Mouse (Mus musculus) gonadal fat pad, adult 2 months (tissue): Measurements from ENCODE around the gene Setd3. TPM values are rescaled to one million over a fixed set of nuclear protein-coding genes. Genes with fewer than 3 reads are reported as not detected.

Experiments used
- DNase-seq: peaks from one replicate; pipeline ENCODE4 v3.0.0-alpha.2; 2012; ENCODE audit warnings: low read depth
- polyA plus RNA-seq: library from polyadenylated mRNA; depleted of rRNA; stranded (reverse); fragments of >200 nt; gene quantifications from 2 replicates; pipeline ENCODE4 v1.2.3, GENCODE M21; 2012; rRNA removed

Gene Setd3
- polyA plus RNA-seq, 1 experiment = 38.3 TPM

- DNase-seq = no peak
These were observed 106.2 kb downstream of the Setd3 start for GRCm38 (mm10) chr12:108072907-108073306.

DNA sequence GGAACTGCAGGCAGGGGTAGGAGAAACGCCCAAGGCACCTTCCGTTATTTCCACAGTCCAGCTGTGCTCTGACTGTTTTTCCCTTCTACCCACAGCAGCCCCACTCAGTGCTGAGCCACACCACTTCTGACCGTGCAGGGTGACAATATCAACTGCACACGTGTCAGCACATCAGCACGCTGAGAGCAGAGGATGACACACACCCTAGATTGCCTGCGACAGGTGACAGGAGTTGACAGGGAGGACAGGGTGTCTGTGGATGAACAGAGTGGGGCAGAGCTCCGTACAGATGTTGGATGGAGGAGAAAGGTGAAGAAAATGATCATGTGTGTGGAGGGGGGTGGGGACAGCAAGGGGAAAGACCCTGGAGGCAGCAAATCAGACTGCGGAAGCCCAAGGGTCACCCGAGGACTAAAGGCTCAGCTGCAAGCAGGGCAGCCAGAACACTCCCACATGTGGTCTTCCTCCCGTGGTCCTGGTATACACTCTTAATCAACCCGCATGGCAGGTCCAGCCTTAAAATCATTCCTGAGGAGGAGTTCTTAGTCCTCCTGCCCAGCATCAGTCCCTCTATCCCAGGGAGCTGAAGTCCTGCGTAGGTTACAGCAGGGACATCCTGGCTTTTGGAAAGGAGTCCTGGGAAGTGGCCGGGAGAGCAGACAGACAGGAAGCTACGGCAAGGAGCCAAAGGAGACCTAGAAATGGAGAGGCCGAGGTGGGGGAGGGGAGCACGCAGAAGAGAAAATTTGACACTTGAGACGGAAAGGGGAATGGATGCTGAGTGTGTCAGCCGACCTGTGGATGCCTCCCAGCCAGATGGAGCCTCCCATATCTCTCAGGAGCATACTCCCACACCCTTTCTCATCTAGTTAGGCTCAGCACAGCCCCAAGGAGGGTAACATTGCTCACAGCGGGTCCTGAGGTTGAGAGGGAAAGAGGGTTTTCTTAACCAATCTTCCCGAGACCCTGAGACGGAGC lies 108.1 kb downstream of the Setd3 start:
- no peak for DNase-seq

DNA sequence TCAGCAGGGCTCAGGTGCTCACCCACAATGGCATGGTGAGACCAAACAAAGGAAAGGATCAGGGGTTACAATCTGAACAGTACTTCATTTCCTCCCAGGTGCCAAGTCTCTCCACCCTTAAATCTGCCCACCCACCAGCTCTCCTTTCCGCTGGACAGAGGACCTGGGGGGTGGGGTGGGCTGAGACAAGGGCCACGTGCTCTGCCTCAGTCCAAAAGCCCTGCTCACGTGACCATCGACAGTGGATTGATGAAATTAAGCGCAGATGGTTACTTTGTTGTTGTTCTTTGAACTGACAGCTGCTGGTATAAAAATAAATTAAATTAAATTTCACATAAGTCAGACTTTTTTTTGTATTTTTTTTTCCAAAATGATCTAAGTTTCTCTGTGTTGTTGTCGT lies 109.6 kb downstream of the Setd3 start:
- no peak for DNase-seq

DNA sequence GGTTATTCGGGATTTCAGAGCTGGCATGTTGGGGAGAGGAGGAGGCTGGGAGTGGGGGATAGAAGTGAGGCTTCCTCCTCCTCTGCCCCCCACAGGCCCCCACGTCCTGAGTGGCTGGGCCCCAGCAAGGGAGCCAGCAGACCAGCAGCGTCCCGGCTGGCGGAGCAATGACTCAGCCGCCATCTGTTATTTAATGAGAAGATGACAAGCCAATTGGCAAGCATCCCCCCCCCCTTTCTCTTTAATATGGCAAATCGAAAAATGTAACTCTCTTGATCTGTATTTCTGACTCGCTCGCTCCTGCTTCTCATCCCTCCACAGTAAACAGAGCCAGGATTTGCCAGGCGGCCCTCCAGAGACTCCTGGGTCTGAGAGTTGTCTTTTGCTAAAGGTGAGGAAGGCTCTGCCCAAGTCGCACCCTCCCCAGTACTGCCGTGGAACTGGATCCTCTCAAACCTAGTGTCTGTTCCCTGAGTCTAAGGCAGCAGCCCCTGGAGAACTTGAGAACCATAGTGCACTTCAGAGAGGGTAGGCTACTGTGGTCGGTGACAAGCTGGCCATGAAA lies 111.2 kb downstream of the Setd3 start:
- no peak for DNase-seq

DNA sequence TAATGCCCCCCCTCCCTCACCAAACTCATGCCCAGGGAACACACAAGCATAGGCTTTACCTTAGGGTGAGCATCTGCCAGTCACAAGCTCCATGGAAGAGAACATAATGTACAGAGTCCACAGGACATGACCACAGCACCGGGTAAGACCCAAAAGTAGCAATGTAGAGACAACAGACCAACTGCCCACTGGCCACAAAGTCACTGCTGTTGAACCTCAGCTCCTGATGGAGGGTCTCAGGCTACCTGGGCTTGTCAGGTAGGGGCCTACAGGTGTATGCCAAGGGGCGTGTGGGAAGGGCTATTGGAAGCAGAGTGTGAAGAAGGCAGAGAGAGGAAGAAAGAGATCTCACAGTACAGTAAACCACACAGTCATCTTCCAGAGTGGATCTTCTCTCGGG lies 111.9 kb downstream of the Setd3 start:
- DNase-seq = no peak

DNA sequence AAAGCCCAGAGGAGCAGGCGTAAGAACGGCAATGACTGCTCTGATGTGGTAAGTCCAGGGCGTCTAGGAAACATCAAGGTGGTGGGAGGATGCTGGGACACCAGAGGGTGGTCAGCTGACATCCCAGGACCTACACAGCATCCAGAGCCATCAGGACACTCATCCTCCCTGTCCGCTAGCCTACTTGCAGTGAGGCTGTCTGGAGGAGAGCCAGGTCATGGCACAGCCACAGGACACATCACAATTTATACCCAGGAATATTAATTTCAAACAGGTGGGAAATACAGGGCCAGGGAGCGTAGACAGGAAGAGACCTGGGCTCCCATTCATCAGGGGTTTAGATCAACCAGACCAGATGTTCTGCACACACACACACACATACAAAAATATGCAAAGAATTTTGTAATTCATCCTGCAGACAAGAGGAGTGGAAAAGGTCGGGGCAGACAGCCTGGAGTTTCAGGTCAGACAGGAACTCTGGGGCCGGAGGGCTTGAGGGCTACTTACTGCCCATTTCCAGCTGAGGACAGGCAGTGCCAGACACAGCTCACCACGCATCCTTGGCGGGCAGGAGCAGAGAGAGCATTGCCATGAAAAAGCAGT lies 114.6 kb downstream of the Setd3 start:
- no peak for DNase-seq

DNA sequence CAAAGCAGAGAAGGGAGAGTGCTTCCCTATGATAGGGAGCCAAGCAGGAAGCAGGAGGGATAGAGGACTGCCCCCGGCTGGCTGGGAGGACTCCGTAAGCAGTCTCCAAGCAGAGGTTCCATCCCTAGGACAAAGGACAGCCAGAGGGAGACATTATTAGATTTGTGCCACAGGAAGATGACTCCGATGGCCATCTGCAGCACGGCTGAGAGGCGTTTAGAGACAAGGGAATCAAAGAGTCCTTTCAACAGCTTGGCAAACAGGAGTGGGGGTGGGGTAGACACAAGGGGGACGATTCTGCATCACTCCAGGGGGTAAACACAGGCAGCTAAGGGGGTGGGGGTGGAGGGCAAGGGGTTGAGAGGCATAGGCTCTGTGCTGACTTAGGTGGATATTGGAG lies 115.1 kb downstream of the Setd3 start:
- DNase-seq = no peak

GRCm38 (mm10) chr12:108062137-108062536 lies 117.0 kb downstream of the Setd3 start:
- no peak for DNase-seq

DNA sequence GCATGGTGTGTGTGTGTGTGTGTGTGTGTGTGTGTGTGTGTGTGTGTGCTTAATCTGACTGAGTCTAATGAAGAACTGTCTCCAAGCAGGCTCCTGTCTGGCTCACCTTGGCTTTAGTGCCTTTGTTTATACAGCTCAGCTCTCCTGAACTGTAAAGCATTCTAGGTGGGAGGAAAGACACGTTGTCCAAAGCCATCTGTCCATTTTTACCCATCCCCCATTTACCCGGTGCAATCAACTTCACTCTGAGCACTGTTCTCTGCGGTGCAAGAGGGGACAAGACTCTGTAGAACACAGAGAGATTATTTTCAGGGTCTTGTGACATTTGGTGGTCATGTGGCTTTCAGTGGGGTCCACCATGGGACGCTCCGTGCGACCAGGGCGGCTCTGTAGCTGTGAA lies 117.5 kb downstream of the Setd3 start:
- DNase-seq = no peak

Other genes with a start within 250 kb of the Setd3 start
- 0.70 and 1.0 TPM in 2 replicates for gene Bcl11b, start 175.7 kb downstream of the Setd3 start, polyA plus RNA-seq
- gene Ccnk, start 265 bp upstream of the Setd3 start, polyA plus RNA-seq = 11.0 and 15.5 TPM in 2 replicates
- 13.0 and 15.6 TPM in 2 replicates for gene Ccdc85c, start 96.1 kb upstream of the Setd3 start, polyA plus RNA-seq
- 2.1 and 2.2 TPM in 2 replicates for gene Hhipl1, start 127.0 kb upstream of the Setd3 start, polyA plus RNA-seq
- 4.6 and 4.9 TPM in 2 replicates for gene Cyp46a1, start 155.1 kb upstream of the Setd3 start, polyA plus RNA-seq
- 26.0 and 34.7 TPM in 2 replicates for gene Eml1, start 191.6 kb upstream of the Setd3 start, polyA plus RNA-seq